Mouse (Mus musculus) kidney, postnatal 25 days (tissue): Measurements from ENCODE around the gene Cmtm3.
A peak's percentile ranks its signal among the peaks of the same experiment; 100 is the strongest.

ENCODE experiments used
- DNase-seq, 2 experiments: peaks; one replicate each; pipeline ENCODE4 v3.0.0; 2021; ENCODE audit warnings: mixed read lengths in 2 of 2

Cmtm3 gene

DNA sequence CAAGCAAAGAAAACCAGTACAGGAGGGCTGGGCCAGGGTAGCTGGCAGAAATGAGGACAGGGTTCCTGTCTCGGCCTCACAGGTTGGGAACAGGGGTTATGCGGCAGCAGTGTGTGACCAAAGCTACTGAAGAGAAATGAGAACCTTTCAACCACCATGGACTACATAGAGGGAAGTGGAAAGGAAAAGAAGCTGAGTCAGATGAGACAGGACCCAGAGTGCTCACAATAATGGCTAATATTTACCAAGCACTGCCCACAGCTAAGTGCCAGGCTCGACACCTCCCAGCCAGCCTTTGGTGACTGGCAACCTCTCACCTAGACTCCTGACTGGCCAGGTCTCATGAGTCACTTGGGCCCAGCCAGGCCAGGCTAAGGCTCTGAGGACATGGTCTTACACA, 44.8 kb downstream of the Cmtm3 start:
- peak; percentile 78 to 94 for DNase-seq

DNA sequence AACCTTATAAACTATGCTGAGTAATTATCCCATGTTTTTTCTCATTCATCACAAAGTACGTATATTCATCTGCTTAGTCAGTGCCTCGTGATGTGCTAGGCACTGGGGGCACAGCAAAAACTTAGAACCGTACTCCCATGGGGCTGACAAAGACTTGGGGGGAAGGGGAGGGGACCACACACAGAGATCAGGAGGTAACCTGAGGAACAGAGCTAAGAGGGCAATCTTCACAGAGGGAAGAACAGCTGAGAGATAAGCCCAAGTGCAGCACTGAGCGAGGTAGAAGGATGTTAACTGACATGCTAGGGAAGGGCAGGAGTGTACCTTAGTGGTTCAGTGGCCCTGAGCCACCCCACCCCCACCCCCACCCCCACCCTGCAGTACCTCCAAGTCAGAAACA, 47.5 kb downstream of the Cmtm3 start:
- DNase-seq, result no peak

DNA sequence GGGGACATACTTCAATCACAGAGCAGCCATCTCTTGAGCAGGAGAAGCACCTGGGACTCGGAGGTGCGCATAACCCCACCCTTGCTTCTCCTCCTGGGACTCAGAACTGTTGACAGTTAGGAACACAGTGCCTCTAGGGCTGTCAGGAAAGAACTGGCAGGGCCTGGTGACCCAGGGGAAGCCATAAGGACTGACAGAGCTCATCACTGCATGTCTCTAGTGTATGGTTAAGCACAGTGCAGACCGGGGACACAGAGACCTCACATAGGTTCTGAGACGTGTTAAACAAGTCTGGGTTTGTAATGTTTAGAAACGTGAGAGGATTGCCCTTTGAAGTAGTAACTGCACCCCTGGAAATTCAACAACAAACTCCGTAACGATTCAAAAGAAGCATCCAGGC, 48.3 kb downstream of the Cmtm3 start:
- no peak for DNase-seq

DNA sequence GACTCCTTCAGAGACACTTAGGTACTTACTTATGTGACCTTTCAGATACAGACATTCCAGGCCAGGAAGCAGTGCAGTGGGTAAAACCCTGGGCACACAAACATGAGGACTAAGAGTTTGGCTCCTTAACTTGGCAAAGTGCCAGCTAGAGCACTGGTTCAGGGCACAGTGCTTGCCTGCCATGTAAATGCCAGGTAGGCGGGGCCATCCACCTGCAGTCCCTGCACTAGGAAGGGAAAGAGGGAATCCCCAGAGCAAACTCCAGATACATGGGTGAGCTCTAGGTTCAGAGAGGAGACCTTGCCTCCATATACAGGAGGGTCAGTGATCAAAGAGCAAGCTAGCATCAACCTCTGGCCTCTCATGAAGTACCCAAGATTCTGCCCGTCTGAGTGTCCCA, 48.8 kb downstream of the Cmtm3 start:
- peak; percentile 89 to 94 for DNase-seq

DNA sequence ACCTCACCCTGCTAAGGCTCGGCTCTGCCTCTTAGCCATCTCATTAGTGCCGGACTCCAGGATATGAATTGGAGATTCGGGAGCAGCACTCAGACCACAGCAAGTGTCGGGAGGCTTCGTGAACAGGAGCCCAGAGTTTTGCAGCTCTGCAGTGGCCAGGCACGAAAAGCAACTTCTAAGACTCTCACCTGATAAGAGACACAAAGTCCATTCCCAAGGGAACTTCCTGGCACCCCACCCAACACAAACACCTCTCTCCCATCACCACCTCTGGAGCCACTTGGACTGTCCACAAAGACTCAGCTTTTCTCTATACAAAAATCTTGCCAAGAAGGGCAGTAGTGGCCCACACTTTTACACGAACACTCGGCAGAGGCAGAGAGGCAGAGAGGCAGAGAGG, 51.0 kb downstream of the Cmtm3 start:
- no peak for DNase-seq

DNA sequence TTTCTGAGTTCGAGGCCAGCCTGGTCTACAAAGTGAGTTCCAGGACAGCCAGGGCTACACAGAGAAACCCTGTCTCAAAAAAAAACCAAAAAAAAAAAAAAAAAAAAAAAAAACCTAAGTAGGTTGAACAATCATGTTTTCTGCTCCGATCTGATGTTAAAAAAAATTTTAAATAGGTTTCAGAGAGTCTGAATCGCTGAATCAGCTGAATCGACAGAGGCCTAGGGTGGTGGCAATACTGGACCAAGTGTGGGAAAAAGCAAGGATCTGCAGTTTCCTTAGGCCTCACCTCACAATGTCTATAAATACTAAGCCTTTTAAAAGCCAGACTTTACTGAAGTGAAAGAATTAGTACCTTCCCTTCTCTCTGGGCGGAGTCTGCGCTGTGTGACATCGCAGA, 53.9 kb downstream of the Cmtm3 start:
- no peak for DNase-seq

DNA sequence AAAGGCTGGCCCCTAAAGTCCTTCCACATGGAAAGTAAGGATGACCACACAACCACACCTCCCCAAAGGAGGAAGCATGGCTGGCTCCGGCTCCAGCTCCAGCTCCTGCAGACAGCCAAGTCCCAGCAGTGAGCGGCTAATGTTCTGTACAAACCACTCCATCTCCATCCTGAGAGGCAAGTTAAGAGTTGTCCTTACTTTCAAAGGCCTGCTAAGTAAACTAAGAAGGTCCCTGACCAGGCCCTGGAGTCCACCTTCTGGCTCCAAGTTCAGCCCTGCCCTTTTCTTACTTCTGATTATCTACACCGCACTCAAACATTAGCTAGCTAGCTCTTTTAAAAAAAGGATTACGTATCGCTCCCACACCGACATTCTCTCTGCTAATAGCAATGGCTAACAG, 54.6 kb downstream of the Cmtm3 start:
- no peak for DNase-seq

DNA sequence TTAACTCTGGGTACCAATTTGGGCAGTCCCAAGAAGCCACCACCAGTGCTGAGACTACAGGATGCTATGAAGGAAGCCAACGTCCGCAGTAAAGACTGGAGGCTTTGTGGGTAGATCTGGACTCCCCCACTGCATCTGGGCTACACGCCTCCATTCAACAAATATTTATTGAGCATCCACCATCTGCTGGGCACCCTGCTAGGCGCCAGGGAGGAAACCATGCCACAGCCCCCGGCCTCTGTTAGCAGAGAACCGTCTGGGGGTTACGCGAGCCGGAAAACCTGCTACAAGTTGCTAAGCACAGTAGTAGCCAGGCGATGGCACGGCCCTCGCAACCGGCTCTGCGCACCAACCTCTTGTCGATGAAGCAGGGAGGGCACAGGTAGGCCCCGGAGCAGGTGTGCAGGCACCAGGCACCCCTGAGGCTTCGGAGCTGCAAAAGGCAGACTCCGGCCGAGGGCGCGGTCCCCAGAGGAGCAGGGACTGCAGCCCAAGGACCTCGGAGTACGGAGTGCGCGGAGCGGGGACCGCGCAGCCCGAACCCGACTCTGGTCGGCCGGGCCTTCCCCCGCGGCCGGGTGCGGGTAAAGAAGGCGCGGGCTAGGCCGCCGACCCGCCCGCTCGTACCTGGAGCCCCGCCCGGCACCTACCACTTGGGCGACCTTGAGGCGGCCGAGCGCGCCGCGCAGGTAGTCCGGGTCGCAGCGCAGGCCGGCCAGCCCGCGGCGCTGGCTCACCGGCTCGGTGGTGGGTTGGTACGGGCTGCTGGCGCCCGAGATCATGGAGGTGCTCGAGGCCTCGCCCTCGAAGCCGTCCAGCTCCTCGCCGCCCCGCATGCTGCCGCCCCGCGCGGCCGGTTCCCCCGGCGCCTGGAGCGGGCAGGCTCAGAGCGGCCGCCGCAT, 55.8 kb downstream of the Cmtm3 start:
- peak; percentile 60 to 81 for DNase-seq

DNA sequence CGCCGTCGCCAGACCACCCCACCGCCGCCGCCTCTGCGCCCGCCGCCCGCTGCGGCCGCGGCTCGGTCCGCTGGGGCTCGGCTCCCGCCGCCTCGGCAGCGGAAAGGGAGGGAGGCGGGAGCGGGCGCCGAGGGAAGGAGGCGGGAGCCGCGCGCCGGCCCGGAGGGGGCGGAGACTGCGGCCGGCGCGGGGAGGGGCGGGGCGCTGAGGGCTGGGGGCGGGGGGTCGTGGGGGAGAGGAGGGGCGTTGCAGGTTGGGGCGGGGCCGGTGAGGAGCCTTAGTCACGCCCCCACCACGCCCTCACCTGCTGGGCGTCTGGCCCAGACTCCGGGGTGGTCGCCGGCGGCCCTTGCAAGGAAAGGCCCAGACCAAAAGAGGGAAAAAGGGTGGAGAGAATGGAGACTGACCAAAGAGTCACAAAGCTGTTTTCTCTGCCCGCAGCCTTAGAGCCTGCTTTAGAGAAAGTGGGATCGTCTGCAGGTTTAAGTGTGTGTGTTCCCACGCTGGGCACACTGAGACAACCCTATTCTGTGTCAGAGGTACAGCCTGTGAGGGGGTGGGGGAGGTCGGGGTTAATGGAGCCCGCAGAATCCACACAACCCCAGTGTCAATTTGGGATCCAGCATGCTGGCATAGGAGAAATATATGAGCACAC, 56.6 kb downstream of the Cmtm3 start, which contains the start of gene Cmtm4:
TSS of gene Cmtm4 (minus strand) at position 105 of the 655 bp plus-strand sequence.
- peak; percentile 81 to 86 for DNase-seq
